Mouse (Mus musculus) gastrocnemius, postnatal 36 days (tissue): ENCODE results near the gene Supt16. TPM values are rescaled to one million over a fixed set of nuclear protein-coding genes. Genes with fewer than 3 reads are reported as not detected.
A peak's percentile ranks its signal among the peaks of the same experiment; 100 is the strongest.

Experiments
- DNase-seq, 2 experiments: peaks; one replicate each; pipeline ENCODE4 v3.0.0; 2022
- intact Hi-C: fragments of 180-260 bp; cut with DNase I; formaldehyde crosslinking; loops from one replicate; pipeline ENCODE4 v1.15.1; 2025
- long read RNA-seq, 2 experiments: library from polyadenylated mRNA; stranded (forward); transcript quantifications; one replicate each; pipeline ENCODE4 v2.0.0; 2021
- total RNA-seq, 2 experiments: library from RNA; stranded (reverse); gene quantifications; 2 replicates each; pipeline ENCODE4 v1.2.3; 2021

Gene Supt16
- 10 to 100 TPM; 10.1 to 13.7 TPM for total RNA-seq
- long read RNA-seq, experiment 1, full-length matches to known transcripts: 2 of 2 reads
- long read RNA-seq, experiment 1, partial matches to known transcripts: 0 of 2 reads
- long read RNA-seq, experiment 1, other reads (novel, unspliced or antisense): 0 of 2 reads
- long read RNA-seq, experiment 2, partial matches to known transcripts: 1 of 2 reads
- long read RNA-seq, experiment 2, other reads (novel, unspliced or antisense): 1 of 2 reads

DNA sequence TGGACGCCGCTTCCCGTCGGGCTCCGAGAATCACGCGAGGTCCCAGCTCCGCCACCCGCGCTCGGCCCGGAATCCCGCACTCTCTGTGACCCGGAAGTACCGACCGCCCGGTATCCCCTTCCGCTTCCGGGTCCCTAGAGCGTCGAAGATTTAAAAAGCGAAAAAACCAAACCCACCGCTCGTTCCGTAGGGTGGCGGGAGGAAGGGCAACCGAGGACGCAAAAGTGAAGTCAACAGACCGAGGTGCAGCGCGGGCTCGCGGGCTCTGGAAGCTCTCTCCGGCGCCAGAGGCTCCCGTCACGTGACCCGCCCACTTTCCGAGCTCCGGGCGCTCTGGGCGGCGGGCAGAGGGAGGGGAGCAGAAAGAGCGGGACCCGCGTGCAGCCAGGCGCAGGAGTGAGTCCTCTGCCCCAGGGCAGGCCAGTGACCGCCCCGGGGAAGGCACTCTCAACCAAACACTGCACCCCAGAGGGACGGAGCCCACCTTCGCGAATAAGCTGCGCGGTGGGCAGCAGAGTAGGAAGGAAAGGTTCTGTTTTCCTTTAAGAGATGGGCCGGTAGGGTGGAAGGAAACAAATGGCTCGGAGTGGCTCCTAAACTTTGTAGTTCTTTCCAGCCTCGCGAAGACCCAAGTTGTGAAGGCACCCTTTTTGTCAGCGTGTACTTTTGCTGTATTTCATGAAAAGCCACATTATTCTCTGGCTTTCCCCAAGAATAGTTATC is at the start of gene Supt16:
Gene Supt16 (minus strand): TSS at position 261 of the 723 bp plus-strand sequence.
- intact Hi-C loops: loop anchor here (5.0 kb wide), 1 partner anchor 75 kb away; no protein-coding TSS in a partner anchor
- peak; percentile 67 to 82 for DNase-seq

DNA sequence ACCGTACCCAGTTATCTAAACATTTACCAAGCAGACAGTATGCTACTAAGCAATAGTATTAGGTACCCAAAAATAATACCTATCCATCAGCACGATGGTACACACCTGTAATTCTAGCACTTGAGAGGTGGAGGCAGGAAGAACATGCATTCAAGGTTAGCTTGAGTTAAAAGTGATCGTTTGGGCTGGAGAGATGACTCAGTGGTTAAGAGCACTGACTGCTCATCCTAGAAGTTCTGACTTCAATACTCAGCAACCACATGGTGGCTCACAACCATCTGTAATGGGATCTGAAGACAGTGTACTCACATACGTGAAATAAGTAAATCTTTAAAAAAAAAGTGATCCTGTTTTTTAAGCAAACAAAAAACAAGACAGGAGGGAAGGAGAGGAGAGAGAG is 48.9 kb upstream of the Supt16 start:
- no peak for DNase-seq
- intact Hi-C loops: no loop called here

DNA sequence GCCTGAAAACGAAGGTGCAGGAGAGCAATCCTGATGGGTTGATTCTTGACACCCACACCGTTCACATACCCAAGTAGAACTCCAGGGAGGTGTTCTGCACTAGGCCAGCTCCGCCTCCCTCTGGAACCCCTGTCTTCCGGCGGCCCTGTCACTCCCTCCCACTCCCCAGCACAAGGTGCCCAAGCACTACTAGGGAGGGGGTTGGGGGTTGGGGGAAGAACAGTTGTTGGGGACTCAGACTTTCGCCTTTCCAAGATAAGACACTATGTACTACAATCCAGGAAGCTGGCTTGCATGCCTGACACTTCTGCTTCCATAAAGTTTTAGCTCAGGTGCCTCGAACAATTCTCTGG is 47.5 kb upstream of the Supt16 start:
- intact Hi-C loops: no loop called here
- no peak for DNase-seq

DNA sequence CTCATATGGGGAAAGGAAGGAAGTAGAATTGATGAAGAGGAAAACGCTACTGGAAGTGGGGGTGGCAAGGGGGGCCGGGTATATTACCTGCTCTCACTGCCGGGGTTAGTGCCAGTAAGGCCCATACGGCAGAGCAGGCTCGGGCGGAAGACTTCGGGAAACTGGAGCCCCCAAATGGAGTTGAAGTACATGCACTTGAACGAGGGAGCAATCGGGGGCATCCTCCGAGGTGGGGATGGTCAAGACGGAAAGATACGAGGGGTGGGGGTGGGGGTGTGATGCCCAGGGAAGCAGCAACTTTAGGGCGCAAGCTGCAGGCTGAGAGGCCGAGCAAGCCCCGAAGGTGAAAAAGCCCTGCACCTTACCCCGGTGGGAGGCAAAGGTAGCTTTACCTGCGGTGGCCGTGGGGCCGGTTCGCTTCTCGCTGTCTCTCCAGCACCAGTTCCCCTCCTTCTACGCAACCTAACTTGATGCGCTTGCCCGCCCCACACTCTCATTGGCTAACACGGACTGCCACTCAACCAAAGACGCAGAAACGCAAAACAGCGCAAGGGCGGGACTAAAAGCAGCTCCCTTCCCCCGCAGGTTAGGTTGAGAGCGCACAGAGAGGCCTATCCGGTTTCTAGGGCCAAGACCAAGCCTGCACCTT is 46.9 kb upstream of the Supt16 start:
- intact Hi-C loops: no loop called here
- DNase-seq: peak; percentile 97 to 99

DNA sequence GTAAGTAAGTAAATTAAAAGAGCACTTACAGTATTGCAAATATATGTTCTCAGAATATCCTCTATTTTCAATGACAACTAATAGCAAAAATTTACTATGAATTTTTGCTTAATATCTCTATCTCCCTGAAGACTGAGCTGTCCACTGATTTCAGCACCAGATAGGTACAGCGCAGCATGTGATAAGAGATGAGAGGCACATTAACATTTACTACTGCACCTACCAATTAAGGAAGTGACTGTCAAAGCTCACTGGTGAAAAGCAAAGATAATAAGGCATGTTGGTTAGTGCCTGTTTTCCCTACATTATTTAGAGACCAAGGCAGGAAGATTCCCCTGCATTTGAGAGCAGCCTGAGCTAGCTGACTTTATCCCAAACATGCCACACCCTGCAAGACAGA is 39.0 kb upstream of the Supt16 start:
- intact Hi-C loops: no loop called here
- no peak for DNase-seq

DNA sequence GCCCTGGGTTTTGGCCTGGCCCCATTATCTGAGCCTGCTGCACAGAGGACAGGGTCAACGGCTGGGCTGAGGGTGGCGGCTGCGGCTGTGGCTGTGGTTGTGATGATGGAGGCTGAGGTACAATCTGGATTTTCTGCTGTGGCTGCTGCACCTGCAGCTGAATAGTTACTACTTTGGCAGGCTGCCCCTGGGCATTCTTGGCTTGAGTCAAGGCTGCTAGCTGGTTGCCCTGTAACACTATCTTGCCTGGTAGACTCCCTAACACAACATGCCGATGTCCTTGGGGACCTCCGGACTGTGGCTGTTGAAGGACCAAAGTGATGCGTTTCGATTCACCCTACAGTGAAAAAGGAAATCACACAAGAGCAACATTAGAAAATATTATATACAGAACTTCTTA is 37.9 kb upstream of the Supt16 start:
- peak; percentile 17 to 22 for DNase-seq
- intact Hi-C loops: no loop called here

DNA sequence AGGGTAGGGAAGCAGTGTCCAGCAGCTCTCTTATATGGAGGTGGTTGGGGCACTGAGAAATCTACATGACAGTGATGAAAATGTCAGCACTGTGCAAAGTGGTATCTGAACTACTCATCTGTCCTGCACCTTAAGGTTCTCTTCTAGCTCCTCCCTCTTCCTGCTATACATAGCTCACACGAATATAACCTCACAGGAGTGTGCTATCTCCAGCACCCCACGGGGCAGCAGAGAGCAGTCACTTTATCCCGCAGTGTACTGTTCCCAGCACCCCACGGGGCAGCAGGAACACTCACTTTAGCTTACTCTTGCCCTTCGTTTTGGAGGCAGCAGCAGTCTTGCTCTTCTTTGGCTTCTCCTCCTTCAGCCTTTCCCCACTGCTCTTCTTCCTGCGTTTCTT is 35.0 kb upstream of the Supt16 start:
- intact Hi-C loops: no loop called here
- no peak for DNase-seq

DNA sequence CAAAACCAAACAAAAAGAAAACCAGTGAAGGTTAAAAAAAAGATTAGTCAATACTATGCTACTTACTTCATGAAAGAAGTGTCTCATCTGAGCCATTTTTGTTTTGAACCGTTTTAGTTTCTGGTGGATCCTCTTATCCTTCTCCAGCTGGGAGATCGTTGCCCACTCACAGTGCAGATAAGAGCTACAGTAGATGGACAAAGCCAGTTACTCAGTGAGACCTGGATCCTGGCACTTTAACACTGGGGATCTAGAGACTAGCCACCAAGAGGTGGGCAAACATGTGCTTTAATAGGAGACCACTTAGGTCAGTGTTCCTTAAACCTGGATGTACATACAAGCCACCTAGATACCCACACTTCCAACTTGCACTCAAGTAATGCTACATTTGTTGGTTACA is 28.8 kb upstream of the Supt16 start:
- DNase-seq: no peak
- intact Hi-C loops: no loop called here

DNA sequence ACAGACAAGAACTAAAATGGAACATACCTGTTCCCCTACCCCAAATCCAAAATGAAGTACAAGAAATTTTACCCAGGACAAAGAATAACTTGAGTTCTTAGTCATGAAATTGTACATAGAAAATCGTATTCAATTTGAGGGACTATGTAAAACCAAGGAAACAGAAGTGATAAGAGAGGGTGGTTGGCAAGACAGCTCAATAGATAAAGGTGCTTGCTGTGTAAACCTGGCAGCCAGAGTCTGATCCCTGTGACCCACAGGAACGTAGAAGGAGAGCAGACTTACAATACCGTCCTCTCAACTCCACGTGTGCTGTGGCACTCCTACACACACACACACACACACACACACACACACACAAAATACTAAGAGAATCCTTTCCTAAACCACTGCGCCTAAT is 20.0 kb upstream of the Supt16 start:
- intact Hi-C loops: loop anchor here (5.0 kb wide), 1 partner anchor 35 kb away; no protein-coding TSS in a partner anchor
- DNase-seq: no peak

DNA sequence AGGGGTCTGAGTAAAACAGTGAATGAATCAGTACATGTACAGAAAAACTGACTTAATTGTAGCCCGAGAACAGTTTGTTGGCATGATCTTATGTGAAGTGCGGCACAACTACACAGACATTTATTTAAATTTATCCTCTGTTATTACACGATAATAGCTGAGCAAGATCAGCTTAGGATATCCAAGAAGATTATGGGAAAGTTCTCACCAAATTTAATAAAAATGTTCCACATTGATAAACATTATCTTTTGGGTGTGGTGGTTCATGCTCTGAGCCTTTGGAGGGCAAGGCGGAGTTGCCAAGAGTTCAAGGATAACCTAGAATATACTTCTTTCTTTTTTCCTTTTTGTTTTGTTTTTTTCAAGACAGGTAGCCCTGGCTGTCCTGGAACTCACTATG is 2.2 kb upstream of the Supt16 start:
- no peak for DNase-seq
- intact Hi-C loops: loop anchor here (5.0 kb wide), 1 partner anchor 77 kb away; no protein-coding TSS in a partner anchor

DNA sequence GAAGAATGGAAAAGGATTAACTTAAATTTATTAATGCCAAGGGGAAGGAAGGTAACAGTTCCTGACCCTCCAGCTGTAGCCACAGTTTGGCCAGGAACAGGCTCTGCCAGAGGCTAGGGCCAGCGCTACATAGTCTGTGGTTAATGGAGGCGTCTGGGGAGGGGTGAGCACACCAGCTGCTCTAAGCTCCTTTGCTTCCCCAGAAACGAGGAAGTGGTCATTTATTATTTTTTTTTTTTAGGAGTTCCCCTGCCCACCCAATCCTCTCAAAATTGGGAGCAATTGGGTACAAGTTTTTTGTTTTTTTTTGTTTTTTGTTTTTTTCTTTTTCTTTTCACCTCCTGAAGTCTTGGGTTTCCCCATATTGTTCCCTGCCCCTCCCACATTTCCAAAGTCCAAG is 925 bp upstream of the Supt16 start:
- intact Hi-C loops: loop anchor here (5.0 kb wide), 1 partner anchor 76 kb away; no protein-coding TSS in a partner anchor
- DNase-seq: no peak

DNA sequence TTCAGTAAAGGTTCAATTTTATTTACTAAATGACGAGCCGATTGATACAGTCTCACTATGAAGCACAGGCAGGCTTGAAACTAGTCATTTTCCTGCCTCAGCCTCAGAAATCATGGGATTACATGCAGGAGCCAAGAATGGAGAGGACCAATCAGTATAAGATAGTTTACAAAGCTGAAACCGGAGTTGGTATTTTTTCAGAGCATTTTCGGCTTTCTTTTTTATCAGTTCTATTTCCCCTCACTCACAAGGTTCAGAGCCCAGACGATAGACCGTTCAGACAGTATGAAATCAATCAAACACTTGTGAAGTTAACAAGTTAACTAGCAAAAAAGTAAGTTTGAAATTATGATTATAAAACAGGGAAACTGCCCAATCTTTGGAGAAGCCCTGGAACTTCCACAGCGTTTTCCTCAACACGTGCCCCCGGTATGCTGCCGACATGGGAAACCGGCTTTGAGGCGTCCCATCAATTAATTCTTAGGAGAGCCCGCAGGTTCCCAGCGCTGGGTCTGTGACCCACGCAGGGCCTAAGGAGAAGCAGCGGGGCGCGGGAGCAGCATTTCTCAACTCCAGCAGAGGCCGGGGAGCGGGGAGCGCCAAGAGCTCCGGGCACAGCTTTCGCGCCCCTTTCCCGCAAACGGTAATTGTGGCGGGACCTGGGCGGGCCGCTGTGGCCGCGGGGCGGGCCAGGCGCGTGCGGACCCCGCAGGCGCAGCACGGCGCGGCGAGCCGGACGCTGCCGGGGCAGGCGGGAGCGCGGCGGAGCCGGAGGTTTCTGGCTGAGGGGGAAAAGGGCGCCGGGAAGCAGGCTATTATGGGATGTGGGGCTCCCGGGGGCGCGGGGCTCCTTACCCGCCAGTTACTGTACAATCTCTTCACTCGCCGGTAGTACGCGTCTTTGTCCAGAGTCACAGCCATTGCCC is 723 bp downstream of the Supt16 start:
- DNase-seq: peak in 1 of 2 experiments; percentile 20
- intact Hi-C loops: loop anchor here (5.0 kb wide), 1 partner anchor 74 kb away; no protein-coding TSS in a partner anchor

DNA sequence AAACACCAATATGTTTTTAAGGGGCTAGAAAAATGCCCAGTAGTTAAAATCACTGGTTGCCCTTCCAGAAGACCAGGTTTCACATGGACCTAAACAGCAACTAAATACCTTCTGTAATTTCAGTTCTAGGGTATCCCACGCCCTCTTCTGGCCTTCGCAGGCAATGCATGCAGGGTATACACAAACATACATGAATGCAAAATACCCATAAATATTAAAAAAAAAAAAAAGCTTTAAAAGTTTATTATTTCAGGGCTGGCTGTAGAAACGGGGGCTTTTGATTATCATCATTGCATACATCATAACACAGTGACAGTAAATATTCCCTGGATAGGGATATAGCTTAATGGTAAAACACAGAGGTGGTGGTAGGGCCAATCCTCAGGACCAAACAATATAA is 1.5 kb downstream of the Supt16 start:
- DNase-seq: no peak
- intact Hi-C loops: loop anchor here (5.0 kb wide), 1 partner anchor 73 kb away; no protein-coding TSS in a partner anchor

DNA sequence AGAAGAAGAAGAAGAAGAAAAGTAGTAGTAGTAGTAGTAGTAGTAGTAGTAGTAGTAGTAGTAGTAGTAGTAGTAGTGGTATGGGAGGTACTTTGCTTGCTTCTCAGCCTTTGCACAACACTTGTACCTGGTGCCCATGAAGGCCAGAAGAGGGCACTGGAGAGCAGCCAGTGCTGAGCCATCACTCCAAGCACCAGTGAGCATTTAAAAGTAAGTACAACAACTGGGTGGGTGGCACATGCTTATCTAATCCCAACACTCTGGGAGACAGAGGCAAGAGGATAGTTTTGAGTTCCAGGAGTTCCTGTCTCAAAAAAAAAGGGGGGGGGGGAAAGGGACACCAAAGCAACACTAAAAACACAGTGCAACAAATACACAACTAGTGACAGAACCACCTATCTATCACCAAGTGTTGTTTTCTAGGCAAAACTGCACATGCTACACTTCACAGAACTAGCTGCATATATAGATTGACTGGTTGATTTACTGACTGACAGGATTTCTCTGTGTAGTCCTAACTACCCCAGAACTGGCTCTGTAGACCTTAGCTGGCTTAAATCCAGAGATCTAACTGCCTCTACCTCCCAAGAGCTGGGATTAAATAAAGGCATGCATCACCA is 6.4 kb downstream of the Supt16 start:
- DNase-seq: no peak
- intact Hi-C loops: no loop called here

DNA sequence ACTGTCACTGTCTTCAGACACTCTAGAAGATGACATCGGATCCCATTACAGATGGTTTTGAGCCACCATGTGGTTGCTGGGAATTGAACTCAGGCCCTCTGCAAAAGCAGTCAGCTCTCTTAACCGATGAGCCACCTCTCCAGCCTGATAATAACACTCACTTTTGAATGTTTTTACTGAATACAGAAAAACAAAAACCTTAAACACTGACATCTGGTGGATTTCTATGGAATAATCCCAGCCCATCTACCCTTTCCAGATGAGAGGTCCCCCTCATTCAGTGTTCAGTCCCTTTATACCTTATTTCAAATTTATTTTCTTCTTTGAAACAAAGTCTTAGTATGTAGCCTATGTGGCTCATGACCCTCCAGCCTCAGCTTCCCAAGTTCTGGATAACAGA is 7.7 kb downstream of the Supt16 start:
- DNase-seq: no peak
- intact Hi-C loops: no loop called here

DNA sequence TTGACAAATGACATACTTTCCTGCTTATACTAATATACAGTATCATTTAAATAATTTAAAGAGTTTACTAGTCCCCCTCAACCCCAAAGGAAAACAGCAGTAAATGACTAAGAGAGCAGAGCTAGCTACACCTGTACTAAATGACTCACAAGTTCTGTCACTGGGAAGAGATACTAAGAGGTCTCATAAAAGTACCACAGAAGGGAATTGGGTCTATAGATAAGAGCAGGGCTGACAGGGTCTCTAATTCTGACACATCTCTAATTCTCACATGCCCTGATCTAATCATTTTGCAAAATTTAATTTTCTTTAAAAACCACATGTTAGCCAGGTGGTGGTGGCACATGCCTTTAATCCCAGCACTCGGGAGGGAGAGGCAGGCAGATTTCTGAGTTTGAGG is 8.4 kb downstream of the Supt16 start:
- no peak for DNase-seq
- intact Hi-C loops: no loop called here

DNA sequence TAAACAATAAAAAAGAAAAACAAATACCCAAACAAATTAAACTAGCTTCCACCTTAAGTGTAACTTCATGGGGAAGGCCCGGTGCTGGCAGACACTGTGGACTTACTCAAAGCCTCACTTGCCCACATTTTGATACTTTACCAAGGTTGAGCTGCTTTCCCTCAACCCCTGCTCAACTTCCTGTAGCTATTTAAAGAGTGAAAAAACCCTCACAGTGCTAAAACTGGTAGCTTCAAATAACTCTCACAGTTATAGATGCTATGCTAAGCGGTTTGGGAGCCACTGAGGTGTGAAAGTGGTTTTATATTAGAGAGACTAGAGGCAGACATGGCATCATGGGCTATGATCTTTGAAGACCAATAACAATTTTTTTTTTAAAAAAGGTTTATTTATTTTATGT is 30.6 kb downstream of the Supt16 start:
- intact Hi-C loops: no loop called here
- DNase-seq: no peak

DNA sequence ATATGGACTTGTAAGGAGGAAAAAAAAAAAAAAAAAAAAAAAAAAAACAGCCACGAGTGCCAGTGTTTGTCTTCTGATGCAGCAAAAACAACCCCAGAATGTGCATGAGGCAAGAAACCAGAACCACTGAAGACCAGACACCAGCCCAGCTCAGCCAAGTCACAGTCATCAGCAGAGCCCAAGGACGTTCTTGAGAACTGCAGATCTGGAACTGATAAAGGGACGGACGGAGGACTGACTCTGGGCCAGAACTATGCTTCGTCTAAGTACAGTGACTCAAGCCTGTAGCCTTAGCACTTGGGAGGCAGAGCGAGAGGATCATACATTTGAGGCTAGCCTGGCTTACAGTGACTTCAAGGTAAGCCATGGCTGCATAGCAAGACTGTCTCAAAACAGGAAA is 36.3 kb downstream of the Supt16 start:
- DNase-seq: no peak
- intact Hi-C loops: no loop called here

DNA sequence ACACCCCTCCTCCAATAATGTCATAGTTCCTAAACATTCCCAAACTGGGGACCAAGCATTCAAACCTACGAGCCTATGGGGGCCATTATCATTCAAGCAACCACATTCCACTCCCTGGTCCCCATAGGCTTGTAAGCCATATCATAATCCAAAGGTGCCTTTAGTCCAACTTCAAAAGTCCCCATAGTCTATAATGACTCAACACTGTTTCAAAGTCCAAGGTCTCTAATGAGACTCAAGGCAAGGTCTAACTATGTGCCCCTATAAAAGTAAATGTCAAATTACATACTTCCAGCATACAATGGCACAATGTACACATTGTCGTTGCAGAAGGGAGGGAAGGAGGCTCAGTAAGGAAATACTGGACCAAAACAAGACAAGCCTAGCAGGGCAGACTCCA is 42.2 kb downstream of the Supt16 start:
- no peak for DNase-seq
- intact Hi-C loops: no loop called here

DNA sequence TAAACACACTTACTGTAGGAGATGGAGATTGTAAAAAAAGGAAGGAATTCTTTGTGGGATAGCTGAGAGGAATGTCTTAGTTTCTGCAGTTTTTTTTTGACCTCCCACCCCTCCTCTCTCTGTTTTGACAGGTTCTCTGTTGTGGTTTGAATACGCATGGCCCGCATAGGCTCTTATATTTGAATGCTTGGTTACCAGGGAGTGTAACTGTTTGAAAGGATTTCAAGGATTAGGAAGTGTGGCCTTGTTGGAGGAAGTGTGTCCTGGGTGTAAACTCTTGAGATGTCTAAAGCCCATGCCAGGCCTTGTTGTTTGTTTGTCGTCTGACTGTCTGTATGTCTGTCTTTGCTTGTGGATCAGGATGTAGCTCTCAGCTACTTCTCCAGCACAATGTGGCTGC is 44.6 kb downstream of the Supt16 start:
- intact Hi-C loops: no loop called here

More for the DNA sequence above, 44.6 kb downstream of the Supt16 start:
- no peak for DNase-seq
